Mouse (Mus musculus) cortical plate, adult 2 months (tissue): ENCODE data around the gene Gata1. TPM values are rescaled to one million over a fixed set of nuclear protein-coding genes. Genes with fewer than 3 reads are reported as not detected.

Experiments used
- H3K27ac ChIP-seq: fragments of 200-500 bp; 2 replicates; pipeline ENCODE4 v1.5.1; 2012; ENCODE audit warnings: low read length, control low read depth, inconsistent platforms; ENCODE audit not compliant: insufficient read depth
- H3K4me1 ChIP-seq: fragments of 200-500 bp; 2 replicates; pipeline ENCODE4 v1.6.1; 2011; ENCODE audit warnings: low read length; ENCODE audit not compliant: control insufficient read depth, insufficient read depth
- H3K4me3 ChIP-seq: fragments of 200-500 bp; 2 replicates; pipeline ENCODE4 v1.5.1; 2011; ENCODE audit warnings: mild to moderate bottlenecking, low read length, control low read depth; ENCODE audit not compliant: insufficient read depth
- CTCF ChIP-seq: fragments of 200-500 bp; IDR thresholded peaks from 2 replicates; pipeline ENCODE4 v1.5.1; 2011; ENCODE audit warnings: mild to moderate bottlenecking, control low read depth, low read length; ENCODE audit not compliant: insufficient read depth; ENCODE audit errors: extremely low read depth
- POLR2A ChIP-seq: fragments of 200-500 bp; IDR thresholded peaks from 2 replicates; pipeline ENCODE4 v1.6.1; 2011; ENCODE audit warnings: mild to moderate bottlenecking, low read length, control low read depth; ENCODE audit not compliant: insufficient read depth; ENCODE audit errors: extremely low read depth
- polyA plus RNA-seq: library from polyadenylated mRNA; depleted of rRNA; stranded (reverse); fragments of >200 nt; gene quantifications from 2 replicates; pipeline ENCODE4 v1.2.3, GENCODE M21; 2012

Gata1 gene
- polyA plus RNA-seq, 1 experiment = not detected

DNA sequence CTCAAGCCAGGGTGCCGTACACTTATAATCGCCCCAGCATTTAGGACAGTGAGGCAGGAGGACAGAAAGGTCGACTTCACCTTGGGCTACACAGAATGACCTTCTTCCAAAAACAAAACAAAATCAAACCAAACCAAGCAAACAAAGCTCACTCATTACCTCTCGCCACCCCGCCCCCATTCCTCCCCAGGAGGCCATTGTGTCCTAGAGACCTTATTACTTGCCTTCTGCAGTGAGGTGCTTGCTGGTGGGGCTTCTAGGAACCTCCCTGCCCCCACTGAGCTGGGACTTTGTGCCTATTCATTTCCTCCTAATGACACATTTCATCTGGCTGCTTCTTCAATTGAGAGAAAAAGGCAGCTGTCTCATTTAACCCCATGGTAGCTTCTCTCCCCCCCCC lies 30.7 kb upstream of the Gata1 start:
- Histone ChIP-seq H3K4me3 (no peak overlapping the region), H3K4me1 (no peaks in the 10 kb centered on the region), H3K27ac (no peak overlapping the region)
- TF ChIP-seq POLR2A = no peak
- no peak for TF ChIP-seq CTCF

DNA sequence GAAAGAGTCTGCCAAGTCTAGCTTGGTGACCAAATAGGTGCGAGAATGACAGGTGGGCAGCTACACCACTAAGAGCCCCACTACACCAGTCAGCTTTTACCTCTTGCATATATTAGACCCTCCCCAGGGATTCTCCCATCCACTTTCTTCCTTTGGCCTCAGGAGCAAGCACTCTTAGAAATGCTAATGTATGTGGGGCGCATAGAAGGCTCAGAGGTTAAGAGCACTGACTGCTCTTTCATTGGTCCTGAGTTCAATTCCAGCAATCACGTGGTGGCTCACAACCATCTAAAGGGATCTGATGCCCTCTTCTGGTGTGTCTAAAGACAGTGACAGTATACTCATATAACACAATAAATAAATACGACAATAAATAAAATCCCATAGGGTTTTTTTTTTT lies 25.1 kb upstream of the Gata1 start:
- TF ChIP-seq POLR2A = no peak
- TF ChIP-seq CTCF = no peak
- H3K27ac ChIP-seq = no peak overlapping the region
- no peaks in the 10 kb centered on the region for H3K4me1 ChIP-seq

DNA sequence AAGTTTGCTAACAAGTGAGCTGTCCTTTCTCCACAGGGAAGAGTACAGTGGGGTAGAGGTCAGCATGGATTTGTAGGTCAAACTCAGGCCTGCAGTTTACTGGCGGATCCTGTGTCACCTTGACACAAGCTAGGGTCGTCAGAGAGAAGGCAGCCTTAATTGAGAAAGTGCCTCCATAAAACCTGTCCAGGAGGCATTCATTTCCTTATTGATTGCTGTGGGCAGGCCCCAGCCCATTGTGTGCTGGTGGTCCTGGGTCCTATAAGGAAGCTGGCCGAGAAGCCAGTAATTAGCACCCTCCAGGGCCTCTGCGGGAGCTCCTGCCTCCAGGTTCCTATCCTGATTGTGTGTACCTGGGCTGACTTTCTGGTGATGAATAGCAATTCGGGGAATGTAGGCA lies 24.1 kb upstream of the Gata1 start:
- no peak for TF ChIP-seq POLR2A
- TF ChIP-seq CTCF = no peak
- H3K4me3 ChIP-seq = no peak overlapping the region
- H3K4me1 ChIP-seq = no peaks in the 10 kb centered on the region
- no peak overlapping the region for H3K27ac ChIP-seq

More for the DNA sequence above, 25.1 kb upstream of the Gata1 start:
- no peak overlapping the region for H3K4me3 ChIP-seq

DNA sequence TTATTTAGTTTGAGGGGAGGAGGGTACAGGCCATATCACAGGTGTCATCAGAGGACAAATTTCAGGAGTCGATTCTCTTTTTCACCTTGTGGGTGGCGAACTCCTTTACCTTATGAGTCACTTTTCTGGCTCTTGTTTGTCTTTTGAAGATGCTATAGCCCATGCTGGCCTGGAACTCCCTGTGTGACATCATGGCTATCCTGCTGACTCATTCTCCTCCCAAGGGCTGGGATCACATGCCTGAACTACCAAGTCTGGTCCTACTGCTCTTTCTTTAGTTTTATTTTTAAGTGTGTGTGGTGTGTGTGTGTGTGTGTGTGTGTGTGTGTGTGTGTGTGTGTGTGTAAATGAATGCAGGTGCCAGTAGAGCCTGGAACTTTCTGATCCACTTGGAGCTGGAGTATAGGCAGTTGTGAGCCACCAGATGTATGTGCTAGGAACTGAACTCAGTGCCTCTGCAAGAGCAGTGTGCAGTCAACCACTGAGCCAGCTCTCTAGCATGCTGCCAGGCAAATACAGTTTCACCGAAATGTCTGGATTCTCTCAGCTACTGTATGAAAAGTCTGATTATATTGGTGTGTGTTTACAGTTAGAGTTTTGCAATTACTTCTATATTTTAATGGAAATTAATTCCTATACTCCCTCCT lies 22.8 kb upstream of the Gata1 start:
- Histone ChIP-seq H3K4me3 (no peak overlapping the region), H3K27ac (no peak overlapping the region), H3K4me1 (no peaks in the 10 kb centered on the region)
- no peak for TF ChIP-seq POLR2A
- TF ChIP-seq CTCF = no peak

DNA sequence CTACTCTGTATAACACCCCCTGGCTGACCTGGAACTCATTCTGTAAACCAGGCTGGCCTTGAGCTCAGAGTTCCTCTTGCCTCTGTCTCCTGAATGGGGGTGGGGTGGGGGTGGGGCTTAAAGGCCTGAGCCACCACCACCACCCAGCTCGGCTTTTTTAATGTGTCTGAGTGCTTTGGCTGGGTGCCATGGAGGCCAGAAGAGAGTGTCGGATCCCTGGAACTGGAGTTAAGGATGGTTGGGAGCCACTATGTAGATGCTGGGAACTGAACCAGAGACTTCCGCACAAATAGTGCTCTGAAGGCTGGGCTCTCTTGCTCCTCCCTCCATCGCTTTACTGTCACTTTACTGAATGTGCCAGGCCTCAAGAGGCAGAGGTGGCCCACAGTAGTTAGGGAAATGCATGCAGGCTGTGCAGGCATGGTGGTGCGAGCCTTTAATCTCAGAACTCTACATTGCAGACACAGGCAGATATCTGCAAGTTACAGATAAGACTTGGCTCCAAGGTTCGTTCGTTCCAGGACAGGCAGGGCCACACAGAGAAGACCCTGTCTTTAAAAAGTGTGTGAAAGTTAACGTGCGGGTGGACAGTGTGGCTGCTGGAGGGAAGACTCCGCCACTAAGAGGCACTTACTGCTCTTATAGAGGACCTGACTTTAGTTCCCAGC lies 15.3 kb upstream of the Gata1 start:
- Histone ChIP-seq H3K4me1 (no peaks in the 10 kb centered on the region), H3K4me3 (no peak overlapping the region), H3K27ac (no peak overlapping the region)
- TF ChIP-seq CTCF = no peak
- TF ChIP-seq POLR2A = no peak

DNA sequence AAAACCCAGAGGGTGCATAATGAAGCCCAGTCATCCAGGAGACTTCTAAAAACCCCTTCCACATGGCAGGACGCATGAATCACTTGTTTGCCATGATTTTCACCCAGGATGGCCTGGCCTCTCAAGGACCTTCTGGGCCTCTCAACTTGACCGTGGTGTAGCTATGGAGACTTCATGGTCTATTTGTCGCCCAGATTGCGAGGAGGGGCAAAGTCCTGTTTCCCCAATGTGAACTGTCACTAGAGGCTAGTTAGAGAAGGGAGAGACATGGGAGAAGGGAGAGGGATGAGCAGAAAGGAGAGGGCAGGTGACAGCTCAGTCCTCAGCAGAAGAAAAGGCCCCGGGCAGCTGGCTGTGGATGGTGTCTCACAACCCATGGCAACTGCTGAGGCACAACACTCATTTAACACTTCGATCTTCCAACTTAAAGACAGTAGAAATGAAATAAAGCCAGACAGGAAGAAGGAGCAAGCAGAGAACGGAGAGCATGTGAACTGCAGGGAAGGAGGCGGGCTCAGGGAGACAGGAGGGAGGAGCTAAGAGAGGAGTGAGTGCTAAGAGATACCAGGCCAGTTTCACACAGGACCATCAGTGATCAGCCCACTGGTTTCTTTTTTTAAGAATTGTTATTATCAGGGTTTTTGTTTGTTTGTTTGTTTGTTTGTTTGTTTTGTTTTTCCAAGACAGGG lies 14.7 kb upstream of the Gata1 start:
- no peak overlapping the region for H3K27ac ChIP-seq
- no peak overlapping the region for H3K4me3 ChIP-seq
- no peak for TF ChIP-seq CTCF
- TF ChIP-seq POLR2A = no peak
- H3K4me1 ChIP-seq = no peaks in the 10 kb centered on the region

DNA sequence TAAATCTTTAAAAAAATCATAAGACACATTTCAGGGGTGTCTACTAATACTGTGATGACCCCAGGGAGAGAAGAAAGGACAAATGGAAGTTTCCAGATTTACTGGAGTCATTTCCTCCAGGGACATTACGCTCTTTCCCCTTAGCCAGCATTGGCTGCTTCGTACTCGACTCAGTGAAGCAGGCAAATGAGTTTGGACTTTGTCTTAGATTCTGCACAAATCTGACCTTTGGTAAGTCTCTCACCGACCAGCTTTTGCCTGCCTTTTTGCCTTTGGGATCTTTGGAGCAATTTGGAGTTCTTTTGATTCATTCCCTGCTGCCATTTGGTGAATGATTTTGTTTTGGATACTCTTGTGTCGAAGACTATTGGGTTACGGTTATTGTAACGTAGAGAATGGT lies 3.5 kb upstream of the Gata1 start:
- no peaks in the 10 kb centered on the region for H3K4me1 ChIP-seq
- H3K27ac ChIP-seq = no peak overlapping the region

DNA sequence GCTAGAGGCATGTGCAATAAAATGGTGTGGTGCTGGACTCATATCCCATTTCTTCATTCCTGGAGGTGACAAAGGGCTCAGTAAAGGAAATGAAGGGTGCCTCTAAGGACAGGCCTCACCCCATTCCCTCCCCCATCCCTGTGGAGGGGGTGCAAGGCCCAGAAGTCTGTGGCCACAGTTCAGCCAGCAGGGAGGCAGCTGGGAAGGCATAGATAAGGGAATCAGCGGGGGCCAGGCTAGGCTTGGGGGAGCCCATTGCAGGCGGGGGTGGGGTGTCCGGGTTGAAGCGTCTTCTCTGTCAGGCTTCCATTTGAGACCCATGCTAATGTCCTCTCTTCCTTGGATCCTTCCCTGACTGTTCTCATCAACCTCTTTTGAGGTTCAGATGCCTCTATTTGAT lies 6.6 kb downstream of the Gata1 start:
- no peaks in the 10 kb centered on the region for H3K4me1 ChIP-seq
- no peak for TF ChIP-seq POLR2A
- TF ChIP-seq CTCF = no peak
- H3K4me3 ChIP-seq = no peak overlapping the region
- no peak overlapping the region for H3K27ac ChIP-seq

More for the DNA sequence above, 3.5 kb upstream of the Gata1 start:
- no peak overlapping the region for H3K4me3 ChIP-seq
- TF ChIP-seq CTCF (no peak), POLR2A (no peak)

DNA sequence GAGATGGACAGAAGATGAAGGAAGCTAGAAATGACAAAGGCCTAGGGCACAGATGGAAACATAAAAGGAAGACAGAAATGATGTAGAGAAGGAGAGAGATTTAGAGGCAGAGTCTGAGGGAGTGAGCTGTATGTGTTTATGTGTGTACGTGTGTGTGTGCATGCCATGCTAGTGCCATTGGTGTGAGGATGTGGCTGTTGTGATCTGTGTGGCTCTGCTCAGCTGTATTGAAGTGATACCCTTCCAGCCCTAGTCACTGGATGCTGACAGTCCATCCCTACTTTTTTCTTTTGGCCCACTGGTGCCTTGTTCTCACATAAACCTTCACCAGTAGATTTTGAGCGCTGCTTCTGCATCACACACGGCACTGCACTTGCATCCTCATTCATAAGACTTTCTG lies 9.0 kb downstream of the Gata1 start:
- no peak for TF ChIP-seq POLR2A
- TF ChIP-seq CTCF = no peak
- H3K4me1 ChIP-seq = no peaks in the 10 kb centered on the region
- no peak overlapping the region for H3K4me3 ChIP-seq
- no peak overlapping the region for H3K27ac ChIP-seq

DNA sequence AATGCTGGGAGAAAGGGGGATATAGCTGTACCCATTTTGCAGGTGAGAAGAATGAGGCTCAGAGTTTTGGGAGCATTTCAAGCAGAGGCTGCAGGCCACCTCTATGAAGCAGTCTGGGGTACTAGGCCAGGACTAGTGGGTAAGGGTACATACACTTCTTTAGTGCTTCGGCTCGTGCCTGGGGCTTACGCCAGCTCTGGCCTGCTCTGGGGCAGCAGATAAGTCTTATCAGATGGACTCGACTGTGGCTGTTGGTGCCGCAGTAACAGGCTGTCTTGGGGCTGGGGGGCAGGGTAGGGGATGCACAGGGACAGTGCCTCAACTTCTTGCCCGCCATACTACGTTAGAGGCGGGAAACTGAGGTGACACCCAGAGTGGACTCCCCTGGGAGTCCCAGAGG lies 9.6 kb downstream of the Gata1 start:
- H3K4me1 ChIP-seq = no peaks in the 10 kb centered on the region
- H3K4me3 ChIP-seq = no peak overlapping the region
- H3K27ac ChIP-seq = no peak overlapping the region
- TF ChIP-seq CTCF (no peak), POLR2A (no peak)
